Mouse (Mus musculus) small intestine, adult 2 months (tissue): ENCODE data around the gene Slc1a2. TPM values are rescaled to one million over a fixed set of nuclear protein-coding genes. Genes with fewer than 3 reads are reported as not detected.
A peak's percentile ranks its signal among the peaks of the same experiment; 100 is the strongest.

ENCODE experiments used
- H3K27ac ChIP-seq: fragments of 200-500 bp; 2 replicates; pipeline ENCODE4 v1.5.1; 2012; ENCODE audit warnings: low read depth, low read length, control low read depth, inconsistent platforms; ENCODE audit not compliant: insufficient read depth
- H3K27me3 ChIP-seq: fragments of 200-500 bp; 2 replicates; pipeline ENCODE4 v1.6.1; 2012; ENCODE audit warnings: mild to moderate bottlenecking, moderate library complexity, low read length, inconsistent platforms; ENCODE audit not compliant: control insufficient read depth, insufficient read depth
- H3K36me3 ChIP-seq: fragments of 200-500 bp; 2 replicates; pipeline ENCODE4 v1.6.1; 2012; ENCODE audit warnings: mild to moderate bottlenecking, low read length, control low read depth, inconsistent platforms; ENCODE audit not compliant: control insufficient read depth, insufficient read depth
- H3K4me1 ChIP-seq: fragments of 200-500 bp; 2 replicates; pipeline ENCODE4 v1.6.1; 2012; ENCODE audit warnings: low read length, inconsistent platforms, mixed read lengths; ENCODE audit not compliant: control insufficient read depth, insufficient read depth, insufficient read length
- H3K4me3 ChIP-seq: fragments of 200-500 bp; 2 replicates; pipeline ENCODE4 v1.5.1; 2012; ENCODE audit warnings: low read depth, mild to moderate bottlenecking, control low read depth, inconsistent platforms, low read length, moderate library complexity
- CTCF ChIP-seq: fragments of 200-500 bp; IDR thresholded peaks from 2 replicates; pipeline ENCODE4 v1.5.1; 2012; ENCODE audit warnings: low read depth, mild to moderate bottlenecking, control low read depth, inconsistent platforms, low read length, moderate library complexity, mixed read lengths; ENCODE audit not compliant: insufficient replicate concordance, insufficient read length; ENCODE audit errors: extremely low read depth
- POLR2A ChIP-seq: fragments of 200-500 bp; IDR thresholded peaks from 2 replicates; pipeline ENCODE4 v1.6.1; 2012; ENCODE audit warnings: low read depth, mild to moderate bottlenecking, control low read depth, inconsistent platforms, low read length, moderate library complexity
- WGBS: fragments of 180-500 bp; shearing (Covaris S2); methylation state at CpG from one replicate; pipeline ENCODE4 v1.1.7; 2018; 5-methylcytosine and 5-hydroxymethylcytosine counted together
- polyA plus RNA-seq: library from polyadenylated mRNA; depleted of rRNA; stranded (reverse); fragments of >200 nt; gene quantifications from 2 replicates; pipeline ENCODE4 v1.2.3, GENCODE M21; 2012; rRNA removed

Gene Slc1a2
- polyA plus RNA-seq, 1 experiment: 0.25 TPM

- TF ChIP-seq POLR2A: no peak
- TF ChIP-seq CTCF: no peak
- Histone ChIP-seq H3K4me3 (no peak overlapping the region), H3K27ac (no peak overlapping the region), H3K27me3 (no peaks in the 10 kb centered on the region), H3K4me1 (peaks cover 12% of the 10 kb centered on the region; the same call in 1 of the 2 replicates), H3K36me3 (peaks cover 12% of the 10 kb centered on the region)
- 91% methylated on average over 6 of the region's 6 CpGs for WGBS
Measured at GRCm38 (mm10) chr2:102822036-102822435, 163.6 kb downstream of the Slc1a2 start.

DNA sequence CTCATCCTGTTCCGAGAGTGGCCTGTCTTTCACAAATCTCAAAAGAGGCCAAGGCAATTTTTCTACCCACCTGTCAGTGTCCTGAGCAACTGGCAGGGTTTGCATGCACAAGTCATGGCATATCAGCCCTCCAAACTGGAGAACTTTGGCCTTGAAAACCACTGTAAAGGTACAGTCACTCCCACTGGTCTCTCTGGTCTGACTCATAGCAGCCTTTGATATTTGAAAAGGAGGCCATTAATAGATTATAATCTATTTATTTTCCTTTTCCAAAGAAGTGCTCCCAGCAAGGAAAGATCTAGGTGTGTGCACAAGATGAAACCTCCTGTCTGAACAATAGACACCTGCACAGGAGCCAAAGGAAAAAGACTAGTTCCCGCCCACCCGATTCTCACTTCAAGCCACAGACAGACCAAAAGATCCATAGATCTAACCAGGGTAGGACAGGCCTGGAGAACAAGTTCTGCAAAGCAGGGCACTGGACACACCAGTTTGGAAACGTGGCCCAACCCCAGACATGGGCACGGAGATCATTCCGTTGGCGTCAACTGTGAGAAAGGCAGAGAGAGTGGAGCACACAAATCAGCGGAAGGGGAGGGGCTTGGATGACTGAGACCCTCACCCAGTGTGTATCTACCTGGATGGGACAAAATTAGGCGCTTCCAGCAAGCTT is 167.6 kb downstream of the Slc1a2 start:
- TF ChIP-seq CTCF (no peak), POLR2A (no peak)
- H3K4me1 ChIP-seq: peaks cover 18% of the 10 kb centered on the region; the same call in 1 of the 2 replicates
- H3K4me3 ChIP-seq: no peak overlapping the region
- H3K36me3 ChIP-seq: peaks cover 13% of the 10 kb centered on the region
- H3K27ac ChIP-seq: peak overlapping the region; percentile 58; the same call in 1 of the 2 replicates
- WGBS: 39% methylated on average over 9 of the region's 9 CpGs
- H3K27me3 ChIP-seq: no peaks in the 10 kb centered on the region

GRCm38 (mm10) chr2:102827841-102828240 is 169.4 kb downstream of the Slc1a2 start:
- no peak for TF ChIP-seq CTCF
- TF ChIP-seq POLR2A: no peak
- H3K4me3 ChIP-seq: no peak overlapping the region
- 0 out of 2 replicates have a peak overlapping the region, but pooled peaks have one; percentile 21 for H3K27ac ChIP-seq
- H3K27me3 ChIP-seq: no peaks in the 10 kb centered on the region
- 40% methylated on average over 1 of the region's 1 CpGs for WGBS
- peaks cover 18% of the 10 kb centered on the region; the same call in 1 of the 2 replicates for H3K4me1 ChIP-seq
- H3K36me3 ChIP-seq: peaks cover 9% of the 10 kb centered on the region

- Histone ChIP-seq H3K36me3 (peaks cover 9% of the 10 kb centered on the region), H3K4me3 (no peak overlapping the region), H3K27me3 (no peaks in the 10 kb centered on the region), H3K4me1 (peaks cover 18% of the 10 kb centered on the region; the same call in 1 of the 2 replicates), H3K27ac (0 out of 2 replicates have a peak overlapping the region, but pooled peaks have one; percentile 21)
- TF ChIP-seq CTCF (no peak), POLR2A (no peak)
- 41% methylated on average over 7 of the region's 7 CpGs for WGBS
Measured at GRCm38 (mm10) chr2:102828381-102828780, 169.9 kb downstream of the Slc1a2 start.

DNA sequence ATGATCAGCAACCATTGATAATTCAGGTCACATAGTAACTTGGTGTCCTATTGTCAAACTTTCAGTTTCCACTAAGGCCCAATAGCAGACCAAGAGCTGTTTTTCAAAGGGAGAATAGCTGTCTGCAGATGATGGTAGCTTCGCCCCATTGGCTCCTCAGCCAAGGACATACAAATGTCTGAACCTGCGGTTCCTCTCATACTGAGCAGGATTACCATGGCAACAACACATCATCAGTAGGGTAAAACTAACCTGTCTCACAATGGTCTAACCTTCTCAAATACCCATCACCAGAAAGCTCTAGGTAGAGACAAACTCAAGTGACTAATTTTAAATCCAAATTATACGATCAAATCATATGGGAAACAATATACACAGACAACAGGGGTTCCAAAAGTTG is 170.7 kb downstream of the Slc1a2 start:
- Histone ChIP-seq H3K4me1 (peaks cover 18% of the 10 kb centered on the region; the same call in 1 of the 2 replicates), H3K36me3 (0 out of 2 replicates have a peak, but pooled peaks cover 4% of the 10 kb centered on the region), H3K27ac (no peak overlapping the region), H3K4me3 (no peak overlapping the region), H3K27me3 (no peaks in the 10 kb centered on the region)
- TF ChIP-seq CTCF: no peak
- WGBS: 93% methylated on average over 3 of the region's 3 CpGs

DNA sequence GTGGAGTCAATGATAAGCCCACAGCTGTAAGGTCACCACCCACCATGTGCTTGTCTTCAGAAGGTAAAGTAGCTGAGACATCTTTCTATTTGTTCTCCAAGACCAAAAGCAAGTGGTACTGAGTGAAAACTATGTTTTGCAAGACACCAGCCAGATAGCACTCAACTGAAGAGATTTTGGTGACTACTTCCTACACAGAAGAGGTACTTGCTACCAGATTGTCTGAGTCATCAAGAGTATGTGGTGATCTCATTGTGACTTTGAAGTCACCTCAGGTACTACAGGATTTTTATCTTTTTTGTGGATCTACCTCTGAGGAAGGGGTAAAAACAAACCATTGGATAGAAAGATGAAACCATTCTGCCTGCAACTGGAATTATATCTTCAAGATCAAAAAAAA is 173.1 kb downstream of the Slc1a2 start:
- Histone ChIP-seq H3K27ac (no peak overlapping the region), H3K27me3 (no peaks in the 10 kb centered on the region), H3K36me3 (0 out of 2 replicates have a peak, but pooled peaks cover 4% of the 10 kb centered on the region), H3K4me3 (no peak overlapping the region), H3K4me1 (peaks cover 6% of the 10 kb centered on the region; the same call in 1 of the 2 replicates)
- TF ChIP-seq CTCF: no peak
- no peak for TF ChIP-seq POLR2A

- TF ChIP-seq CTCF (no peak), POLR2A (no peak)
- WGBS: 97% methylated on average over 7 of the region's 7 CpGs
- Histone ChIP-seq H3K4me3 (no peak overlapping the region), H3K27me3 (no peaks in the 10 kb centered on the region), H3K36me3 (peaks cover 4% of the 10 kb centered on the region), H3K4me1 (no peaks in the 10 kb centered on the region), H3K27ac (no peak overlapping the region)
Measured at GRCm38 (mm10) chr2:102838179-102838578, 179.7 kb downstream of the Slc1a2 start.

Other genes starting within 250 kb of the Slc1a2 start
- 1.0 and 1.3 TPM in 2 replicates for gene Fjx1, start 206.2 kb upstream of the Slc1a2 start, polyA plus RNA-seq
- gene Pamr1, start 108.6 kb upstream of the Slc1a2 start, polyA plus RNA-seq: 2.3 and 4.5 TPM in 2 replicates
- 8.9 and 10.8 TPM in 2 replicates for gene Cd44, start 243.0 kb downstream of the Slc1a2 start, polyA plus RNA-seq